Mouse (Mus musculus) kidney, adult 2 months (tissue): Measurements from ENCODE around the gene Ccdc43.

ENCODE experiments used
- CTCF ChIP-seq: fragments of 200-500 bp; conservative IDR thresholded peaks from 2 replicates; pipeline ENCODE4 v1.5.1; 2011; ENCODE audit warnings: low read depth, mild to moderate bottlenecking, control low read depth, low read length, moderate library complexity, mixed read lengths; ENCODE audit not compliant: insufficient read depth, insufficient read length
- POLR2A ChIP-seq: fragments of 200-500 bp; IDR thresholded peaks from one replicate; pipeline ENCODE4 v1.6.1; 2011; ENCODE audit warnings: low read depth, low read length, control low read depth

DNA sequence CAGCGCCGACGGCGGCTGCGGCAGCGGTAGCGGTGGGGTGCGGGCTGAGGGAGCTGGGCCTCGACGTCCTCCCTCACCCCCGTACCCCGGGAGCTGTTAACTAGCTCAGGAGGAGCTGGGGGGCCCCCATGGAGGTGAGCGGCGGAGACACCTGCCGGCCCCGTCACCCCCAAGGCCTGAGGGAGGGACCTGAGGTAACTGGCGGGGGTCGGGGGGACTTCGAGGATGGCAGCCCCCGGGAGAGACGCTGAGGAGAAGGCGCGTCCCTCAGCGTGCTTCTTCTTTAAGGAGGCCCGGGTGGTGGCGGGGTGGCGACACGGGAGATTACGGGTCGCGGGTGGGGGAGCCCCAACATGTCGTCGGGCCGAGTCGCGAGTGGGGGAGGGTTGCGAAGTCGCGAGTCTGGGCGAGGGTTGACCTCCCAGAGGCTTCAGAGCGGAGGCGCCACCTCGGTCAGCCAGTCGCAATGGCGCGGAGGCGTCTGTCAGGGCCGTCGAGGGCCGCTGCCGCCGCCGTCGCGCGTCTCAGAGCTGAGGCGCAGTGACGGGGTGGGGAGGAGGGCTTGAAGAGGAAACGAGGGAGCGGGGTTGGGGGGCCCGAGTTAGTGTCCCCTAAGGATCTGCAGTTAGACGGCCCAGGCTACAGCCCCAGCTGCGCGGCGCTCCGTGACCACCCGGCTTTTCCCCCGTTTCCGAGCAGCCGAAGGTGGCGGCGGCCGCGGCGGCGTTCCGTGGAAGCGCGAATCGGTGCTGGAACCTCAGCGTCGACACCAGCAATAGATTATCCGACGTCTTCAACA, 31.7 kb downstream of the Ccdc43 start:
- no peak for TF ChIP-seq POLR2A
- TF ChIP-seq CTCF: no peak
